Mouse (Mus musculus): ENCODE measurements around the gene Mad2l1bp. TPM values are rescaled to one million over a fixed set of nuclear protein-coding genes. Genes with fewer than 3 reads are reported as not detected.
A peak's percentile ranks its signal among the peaks of the same experiment; 100 is the strongest.

Mad2l1bp gene
- polyA plus RNA-seq, 1 experiment from 2014 or later = 28.1 TPM

GRCm38 (mm10) chr17:46161179-46161578, 7.8 kb upstream of the Mad2l1bp start:
- 0% methylated on average over 16 of the region's 19 CpGs for WGBS
- H3K36me3 ChIP-seq (ENCODE audit: control insufficient read depth, insufficient read depth, low read length) = peaks cover 32% of the 10 kb centered on the region
- peak overlapping the region; percentile 90 for H3K9ac ChIP-seq (ENCODE audit: low read depth, low read length)
- ATAC-seq (ENCODE audit: low read depth) (peak; percentile 34), DNase-seq (ENCODE audit: low spot score) (peak; percentile 47)
- H3K4me3 ChIP-seq (ENCODE audit: low read depth, low read length) = peak overlapping the region; percentile 84
- peak overlapping the region; percentile 60 for H3K4me2 ChIP-seq (ENCODE audit: low read depth, low read length)
- no peaks in the 10 kb centered on the region for H3K9me3 ChIP-seq (ENCODE audit: control insufficient read depth, low read length)
- H3K27ac ChIP-seq (replicated peaks; ENCODE audit: low read depth, low read length) = peak overlapping the region; percentile 59
- peaks cover 12% of the 10 kb centered on the region for H3K4me1 ChIP-seq (ENCODE audit: control insufficient read depth, insufficient read depth, low read length)
- no peaks in the 10 kb centered on the region for H3K27me3 ChIP-seq (replicated peaks; ENCODE audit: control insufficient read depth, insufficient read depth, low read length)

GRCm38 (mm10) chr17:46160686-46161085, 7.3 kb upstream of the Mad2l1bp start, which contains the start of gene Gtpbp2:
Gene Gtpbp2 (plus strand): TSS chr17:46161032.
- DNase-seq (ENCODE audit: low spot score) = peak; percentile 100
- ATAC-seq (ENCODE audit: low read depth) = peak; percentile 95
- peak within 1 kb of the TSS; percentile 84 for H3K4me3 ChIP-seq (ENCODE audit: low read depth, low read length)
- H3K4me1 ChIP-seq (ENCODE audit: control insufficient read depth, insufficient read depth, low read length) = peaks cover 12% of the 10 kb centered on the region
- peak within 1 kb of the TSS; percentile 90 for H3K9ac ChIP-seq (ENCODE audit: low read depth, low read length)
- no peaks in the 10 kb centered on the region for H3K9me3 ChIP-seq (ENCODE audit: control insufficient read depth, low read length)
- peaks cover 27% of the 10 kb centered on the region for H3K36me3 ChIP-seq (ENCODE audit: control insufficient read depth, insufficient read depth, low read length)
- WGBS = 0% methylated on average over 20 of the region's 23 CpGs
- H3K27ac ChIP-seq (replicated peaks; ENCODE audit: low read depth, low read length) = peak within 1 kb of the TSS; percentile 84
- H3K4me2 ChIP-seq (ENCODE audit: low read depth, low read length) = peak within 1 kb of the TSS; percentile 60
- no peaks in the 10 kb centered on the region for H3K27me3 ChIP-seq (replicated peaks; ENCODE audit: control insufficient read depth, insufficient read depth, low read length)

GRCm38 (mm10) chr17:46160090-46160662, 6.8 kb upstream of the Mad2l1bp start:
- H3K4me2 ChIP-seq (ENCODE audit: low read depth, low read length) = peak overlapping the region; percentile 60
- H3K4me1 ChIP-seq (ENCODE audit: control insufficient read depth, insufficient read depth, low read length) = peaks cover 12% of the 10 kb centered on the region
- peaks cover 22% of the 10 kb centered on the region for H3K36me3 ChIP-seq (ENCODE audit: control insufficient read depth, insufficient read depth, low read length)
- peak overlapping the region; percentile 84 for H3K27ac ChIP-seq (replicated peaks; ENCODE audit: low read depth, low read length)
- H3K4me3 ChIP-seq (ENCODE audit: low read depth, low read length) = peak overlapping the region; percentile 84
- DNase-seq (ENCODE audit: low spot score) = peak; percentile 96
- peak overlapping the region; percentile 90 for H3K9ac ChIP-seq (ENCODE audit: low read depth, low read length)
- WGBS = 1% methylated on average over 16 of the region's 16 CpGs
- no peaks in the 10 kb centered on the region for H3K27me3 ChIP-seq (replicated peaks; ENCODE audit: control insufficient read depth, insufficient read depth, low read length)
- no peaks in the 10 kb centered on the region for H3K9me3 ChIP-seq (ENCODE audit: control insufficient read depth, low read length)
- ATAC-seq (ENCODE audit: low read depth) = peak; percentile 48

GRCm38 (mm10) chr17:46159236-46159635, 5.9 kb upstream of the Mad2l1bp start:
- Histone ChIP-seq H3K4me1 (ENCODE audit: control insufficient read depth, insufficient read depth, low read length) (peaks cover 12% of the 10 kb centered on the region), H3K27ac (replicated peaks; ENCODE audit: low read depth, low read length) (peak overlapping the region; percentile 84; the same call in 1 of the 2 replicates), H3K4me3 (ENCODE audit: low read depth, low read length) (no peak overlapping the region), H3K9ac (ENCODE audit: low read depth, low read length) (no peak overlapping the region), H3K4me2 (ENCODE audit: low read depth, low read length) (peak overlapping the region; percentile 60; the same call in 1 of the 2 replicates), H3K27me3 (replicated peaks; ENCODE audit: control insufficient read depth, insufficient read depth, low read length) (no peaks in the 10 kb centered on the region), H3K36me3 (ENCODE audit: control insufficient read depth, insufficient read depth, low read length) (peaks cover 13% of the 10 kb centered on the region; the same call in 1 of the 2 replicates), H3K9me3 (ENCODE audit: control insufficient read depth, low read length) (no peaks in the 10 kb centered on the region)
- DNase-seq (ENCODE audit: low spot score) (no peak), ATAC-seq (ENCODE audit: low read depth) (no peak)
- WGBS = 60% methylated on average over 2 of the region's 2 CpGs

GRCm38 (mm10) chr17:46157131-46157530, 3.8 kb upstream of the Mad2l1bp start:
- H3K4me1 ChIP-seq (ENCODE audit: control insufficient read depth, insufficient read depth, low read length) = peaks cover 12% of the 10 kb centered on the region
- H3K36me3 ChIP-seq (ENCODE audit: control insufficient read depth, insufficient read depth, low read length) = no peaks in the 10 kb centered on the region
- H3K9me3 ChIP-seq (ENCODE audit: control insufficient read depth, low read length) = no peaks in the 10 kb centered on the region
- H3K4me3 ChIP-seq (ENCODE audit: low read depth, low read length) = no peak overlapping the region
- H3K27me3 ChIP-seq (replicated peaks; ENCODE audit: control insufficient read depth, insufficient read depth, low read length) = no peaks in the 10 kb centered on the region
- 89% methylated on average over 8 of the region's 8 CpGs for WGBS
- no peak overlapping the region for H3K9ac ChIP-seq (ENCODE audit: low read depth, low read length)
- H3K27ac ChIP-seq (replicated peaks; ENCODE audit: low read depth, low read length) = no peak overlapping the region
- DNase-seq (ENCODE audit: low spot score) (no peak), ATAC-seq (ENCODE audit: low read depth) (no peak)
- no peak overlapping the region for H3K4me2 ChIP-seq (ENCODE audit: low read depth, low read length)

GRCm38 (mm10) chr17:46156680-46157079, 3.3 kb upstream of the Mad2l1bp start:
- no peak overlapping the region for H3K4me3 ChIP-seq (ENCODE audit: low read depth, low read length)
- no peak overlapping the region for H3K27ac ChIP-seq (replicated peaks; ENCODE audit: low read depth, low read length)
- H3K4me2 ChIP-seq (ENCODE audit: low read depth, low read length) = no peak overlapping the region
- no peak overlapping the region for H3K9ac ChIP-seq (ENCODE audit: low read depth, low read length)
- DNase-seq (ENCODE audit: low spot score) (no peak), ATAC-seq (ENCODE audit: low read depth) (no peak)
- no peaks in the 10 kb centered on the region for H3K9me3 ChIP-seq (ENCODE audit: control insufficient read depth, low read length)
- H3K27me3 ChIP-seq (replicated peaks; ENCODE audit: control insufficient read depth, insufficient read depth, low read length) = no peaks in the 10 kb centered on the region
- peaks cover 9% of the 10 kb centered on the region for H3K4me1 ChIP-seq (ENCODE audit: control insufficient read depth, insufficient read depth, low read length)
- no peaks in the 10 kb centered on the region for H3K36me3 ChIP-seq (ENCODE audit: control insufficient read depth, insufficient read depth, low read length)
- WGBS = 74% methylated on average over 5 of the region's 5 CpGs

GRCm38 (mm10) chr17:46154336-46154735, 983 bp upstream of the Mad2l1bp start:
- 90% methylated on average over 3 of the region's 3 CpGs for WGBS
- Histone ChIP-seq H3K4me3 (ENCODE audit: low read depth, low read length) (no peak overlapping the region), H3K4me2 (ENCODE audit: low read depth, low read length) (no peak overlapping the region), H3K27me3 (replicated peaks; ENCODE audit: control insufficient read depth, insufficient read depth, low read length) (no peaks in the 10 kb centered on the region), H3K36me3 (ENCODE audit: control insufficient read depth, insufficient read depth, low read length) (0 out of 2 replicates have a peak, but pooled peaks cover 7% of the 10 kb centered on the region), H3K9me3 (ENCODE audit: control insufficient read depth, low read length) (no peaks in the 10 kb centered on the region), H3K27ac (replicated peaks; ENCODE audit: low read depth, low read length) (no peak overlapping the region), H3K4me1 (ENCODE audit: control insufficient read depth, insufficient read depth, low read length) (peaks cover 7% of the 10 kb centered on the region), H3K9ac (ENCODE audit: low read depth, low read length) (no peak overlapping the region)
- no peak for ATAC-seq (ENCODE audit: low read depth)
- DNase-seq (ENCODE audit: low spot score) = no peak

- Histone ChIP-seq H3K4me3 (ENCODE audit: low read depth, low read length) (peak within 1 kb of the TSS; percentile 56), H3K36me3 (ENCODE audit: control insufficient read depth, insufficient read depth, low read length) (peaks cover 32% of the 10 kb centered on the region), H3K9ac (ENCODE audit: low read depth, low read length) (peak within 1 kb of the TSS; percentile 66), H3K9me3 (ENCODE audit: control insufficient read depth, low read length) (no peaks in the 10 kb centered on the region), H3K27ac (replicated peaks; ENCODE audit: low read depth, low read length) (peak within 1 kb of the TSS; percentile 57), H3K4me2 (ENCODE audit: low read depth, low read length) (peak within 1 kb of the TSS; percentile 91), H3K27me3 (replicated peaks; ENCODE audit: control insufficient read depth, insufficient read depth, low read length) (no peaks in the 10 kb centered on the region), H3K4me1 (ENCODE audit: control insufficient read depth, insufficient read depth, low read length) (peaks cover 13% of the 10 kb centered on the region)
- ATAC-seq (ENCODE audit: low read depth) (peak; percentile 98), DNase-seq (ENCODE audit: low spot score) (peak; percentile 95)
- WGBS = 7% methylated on average over 35 of the region's 37 CpGs
Measured at GRCm38 (mm10) chr17:46143578-46144423, 9.6 kb downstream of the Mad2l1bp start, which contains the start of gene Rsph9. Gene Rsph9 (minus strand): TSS chr17:46144216.
